Mouse (Mus musculus) heart, adult 9 months (tissue): ENCODE data around the gene Tchh.

ENCODE experiments used
- DNase-seq, 2 experiments: peaks; one replicate each; pipeline ENCODE4 v3.0.0; 2022; ENCODE audit warnings: low spot score in 2 of 2

The Tchh gene

GRCm38 (mm10) chr3:93442030-93442429 lies at the start of gene Tchh:
TSS of gene Tchh (plus strand) at chr3:93442330.
- DNase-seq = no peak

GRCm38 (mm10) chr3:93393366-93393765 lies 48.8 kb upstream of the Tchh start, which contains the start of gene Rptn:
TSS of gene Rptn (plus strand) at chr3:93393699.
- DNase-seq = no peak

- no peak for DNase-seq
Observed at GRCm38 (mm10) chr3:93403936-93404335, 38.2 kb upstream of the Tchh start.

DNA sequence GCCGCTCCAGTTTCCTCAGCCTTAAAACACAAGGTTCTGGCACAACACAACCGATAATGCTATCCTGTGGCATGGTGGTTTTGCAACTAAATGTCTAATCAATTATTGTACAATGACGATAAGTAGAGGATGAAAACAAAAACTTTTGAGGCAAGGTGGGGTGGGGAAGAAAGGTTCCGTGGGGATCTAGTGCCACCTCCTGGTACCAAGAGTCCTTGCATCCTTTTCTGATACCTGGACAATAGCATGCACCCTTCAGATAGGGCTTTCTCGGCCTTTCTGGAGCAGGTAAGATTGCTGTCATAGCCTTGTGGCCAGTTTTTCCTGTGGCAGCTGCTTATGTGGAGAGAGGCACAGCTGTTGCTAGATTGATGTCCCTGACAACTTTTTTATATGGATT lies 35.1 kb upstream of the Tchh start:
- no peak for DNase-seq

- no peak for DNase-seq
Observed at GRCm38 (mm10) chr3:93411905-93412304, 30.2 kb upstream of the Tchh start.

- DNase-seq = no peak
Observed at GRCm38 (mm10) chr3:93431673-93432072, 10.5 kb upstream of the Tchh start.

GRCm38 (mm10) chr3:93443501-93444101 lies 1.5 kb downstream of the Tchh start:
- DNase-seq = peak in 1 of 2 experiments; percentile 12

GRCm38 (mm10) chr3:93444343-93445164 lies 2.4 kb downstream of the Tchh start:
- DNase-seq = peak; percentile 52 to 65

- peak in 1 of 2 experiments; percentile 5 for DNase-seq
Observed at GRCm38 (mm10) chr3:93445165-93445705, 3.1 kb downstream of the Tchh start.

DNA sequence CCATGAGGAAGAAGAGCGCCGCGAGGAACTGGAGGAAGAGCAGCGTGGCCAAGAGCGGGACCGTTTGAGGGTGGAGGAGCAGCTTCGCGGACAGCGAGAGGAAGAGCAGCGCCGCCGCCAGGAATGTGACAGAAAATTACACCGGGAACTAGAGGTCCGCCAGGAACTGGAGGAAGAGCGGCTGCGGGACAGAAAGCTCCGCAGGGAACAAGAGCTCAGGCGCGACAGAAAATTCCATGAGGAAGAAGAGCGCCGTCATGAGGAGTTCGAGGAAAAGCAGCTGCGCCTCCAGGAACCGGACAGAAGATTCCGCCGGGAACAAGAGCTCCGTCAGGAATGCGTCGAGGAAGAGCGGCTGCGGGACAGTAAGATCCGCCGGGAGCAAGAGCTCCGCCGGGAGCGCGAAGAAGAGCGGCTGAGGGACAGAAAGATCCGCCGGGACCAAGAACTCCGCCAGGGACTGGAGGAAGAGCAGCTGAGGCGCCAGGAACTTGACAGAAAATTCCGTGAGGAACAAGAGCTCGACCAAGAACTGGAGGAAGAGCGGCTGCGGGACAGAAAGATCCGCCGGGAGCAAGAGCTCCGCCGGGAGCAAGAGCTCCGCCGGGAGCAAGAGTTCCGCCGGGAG lies 4.1 kb downstream of the Tchh start:
- DNase-seq = peak in 1 of 2 experiments; percentile 1

DNA sequence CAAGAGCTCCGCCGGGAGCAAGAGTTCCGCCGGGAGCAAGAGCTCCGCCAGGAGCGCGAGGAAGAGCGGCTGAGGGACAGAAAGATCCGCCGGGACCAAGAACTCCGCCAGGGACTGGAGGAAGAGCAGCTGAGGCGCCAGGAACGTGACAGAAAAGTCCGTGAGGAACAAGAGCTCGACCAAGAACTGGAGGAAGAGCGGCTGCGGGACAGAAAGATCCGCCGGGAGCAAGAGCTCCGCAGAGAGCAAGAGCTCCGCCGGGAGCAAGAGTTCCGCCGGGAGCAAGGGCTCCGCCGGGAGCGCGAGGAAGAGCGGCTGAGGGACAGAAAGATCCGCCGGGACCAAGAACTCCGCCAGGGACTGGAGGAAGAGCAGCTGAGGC lies 4.6 kb downstream of the Tchh start:
- peak in 1 of 2 experiments; percentile 0 for DNase-seq

DNA sequence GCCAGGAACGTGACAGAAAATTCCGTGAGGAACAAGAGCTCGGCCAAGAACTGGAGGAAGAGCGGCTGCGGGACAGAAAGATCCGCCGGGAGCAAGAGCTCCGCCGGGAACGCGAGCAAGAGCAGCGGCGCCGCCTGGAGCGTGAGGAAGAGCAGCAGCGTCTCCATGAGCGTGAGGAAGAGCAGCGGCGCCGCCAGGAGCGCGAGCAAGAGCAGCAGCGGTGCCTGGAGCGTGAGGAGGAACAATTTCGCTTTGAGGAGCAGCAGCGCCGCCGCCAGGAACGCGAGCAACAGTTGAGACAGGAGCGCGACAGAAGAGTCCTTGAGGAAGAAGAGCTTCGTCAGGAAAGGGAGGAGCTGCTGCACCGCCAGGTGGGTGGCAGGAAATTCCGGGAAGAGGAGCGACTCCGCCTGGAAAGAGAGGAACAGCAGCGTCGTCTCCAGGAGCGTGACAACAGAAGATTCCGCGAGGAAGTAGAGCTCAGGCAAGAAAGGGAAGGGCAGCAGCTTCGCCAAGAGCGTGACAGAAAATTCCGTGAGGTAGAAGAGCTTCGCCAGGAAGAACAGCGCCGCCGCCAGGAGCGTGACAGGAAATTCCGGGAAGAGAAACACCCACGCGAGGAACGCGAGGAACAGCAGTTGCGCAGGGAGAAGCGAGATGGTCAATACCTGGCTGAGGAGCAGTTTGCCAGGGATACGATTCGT lies 5.2 kb downstream of the Tchh start:
- DNase-seq = peak; percentile 9 to 36

DNA sequence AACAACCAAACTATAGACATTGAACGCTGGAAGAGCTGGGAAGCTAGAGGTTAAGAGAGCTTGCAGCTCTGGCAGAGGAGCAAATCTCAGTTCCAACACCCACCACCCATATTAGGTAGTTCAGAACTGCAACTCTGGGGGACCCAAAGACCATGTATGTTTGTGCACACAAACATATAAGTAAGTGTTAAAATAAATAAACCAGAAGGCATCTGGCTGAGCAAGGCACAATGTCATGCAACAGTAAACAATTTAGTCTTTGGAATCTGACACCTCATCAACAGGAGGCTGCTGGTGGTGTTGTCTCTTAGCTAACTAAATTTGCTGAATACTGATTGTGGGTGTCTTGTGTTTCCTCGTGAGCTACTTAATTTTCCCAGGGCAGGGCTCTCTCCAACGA lies 24.4 kb downstream of the Tchh start:
- DNase-seq = no peak

- DNase-seq = no peak
Observed at GRCm38 (mm10) chr3:93467130-93467529, 25.0 kb downstream of the Tchh start.

DNA sequence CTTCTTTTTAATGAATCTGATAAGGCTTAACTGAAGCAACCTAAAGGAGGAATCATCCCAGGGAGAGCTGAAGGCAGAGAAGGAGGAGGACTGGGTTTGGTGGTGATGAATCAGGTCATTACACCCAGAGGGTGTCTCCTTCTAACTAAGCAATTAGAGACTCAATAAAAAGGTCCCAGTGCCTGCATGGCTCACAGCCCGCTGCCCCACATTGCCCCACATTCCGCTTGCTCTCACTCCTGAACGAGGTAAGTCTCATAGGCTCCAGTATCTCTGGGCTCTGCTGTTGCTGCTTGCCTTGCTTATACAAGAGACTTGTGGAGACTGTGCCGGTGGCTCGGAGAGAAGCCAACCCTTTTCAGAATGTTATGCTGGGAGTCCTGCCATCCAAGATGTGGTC lies 26.4 kb downstream of the Tchh start, which contains the start of gene Tchhl1:
Tchhl1 (plus strand) TSS at position 194 of the 400 bp plus-strand sequence.
- no peak for DNase-seq

DNA sequence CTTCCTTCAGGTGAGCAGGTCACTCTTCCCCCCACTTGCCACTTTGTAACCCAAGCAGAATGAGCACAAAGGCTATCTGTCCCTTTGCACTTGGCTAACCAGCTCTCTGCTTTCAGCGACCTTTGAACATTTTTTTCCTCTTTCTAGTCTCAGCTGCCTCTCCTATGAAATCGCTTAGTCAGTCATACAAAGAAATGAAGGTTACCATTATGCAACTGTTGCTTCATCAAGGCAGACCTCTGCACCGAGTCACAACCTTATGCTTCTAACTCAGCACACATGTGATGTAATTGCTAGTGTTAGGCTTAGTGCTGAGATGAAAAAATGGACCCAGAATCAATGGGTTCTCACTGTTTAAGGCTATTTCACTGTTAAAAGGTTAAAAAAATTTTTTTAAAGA lies 27.5 kb downstream of the Tchh start:
- DNase-seq = no peak

DNA sequence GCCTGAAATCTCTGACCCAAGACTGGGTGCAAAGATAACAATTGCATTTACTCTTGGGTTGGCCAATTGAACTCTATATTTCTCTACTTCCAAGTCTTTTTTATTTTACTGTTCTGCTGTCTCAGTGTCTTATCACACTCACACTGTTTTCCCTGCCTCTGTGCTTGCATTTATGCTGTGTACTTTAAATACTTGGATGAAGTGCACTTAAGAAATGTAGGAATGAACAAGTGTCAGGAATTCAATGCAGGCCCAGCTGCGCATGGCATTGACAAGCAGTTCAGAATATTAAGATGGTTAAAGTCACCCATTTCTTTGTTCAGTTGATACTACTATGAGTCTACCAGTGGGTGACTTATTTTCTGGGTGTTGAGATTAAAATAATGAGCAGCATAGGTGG lies 37.9 kb downstream of the Tchh start:
- DNase-seq = no peak

DNA sequence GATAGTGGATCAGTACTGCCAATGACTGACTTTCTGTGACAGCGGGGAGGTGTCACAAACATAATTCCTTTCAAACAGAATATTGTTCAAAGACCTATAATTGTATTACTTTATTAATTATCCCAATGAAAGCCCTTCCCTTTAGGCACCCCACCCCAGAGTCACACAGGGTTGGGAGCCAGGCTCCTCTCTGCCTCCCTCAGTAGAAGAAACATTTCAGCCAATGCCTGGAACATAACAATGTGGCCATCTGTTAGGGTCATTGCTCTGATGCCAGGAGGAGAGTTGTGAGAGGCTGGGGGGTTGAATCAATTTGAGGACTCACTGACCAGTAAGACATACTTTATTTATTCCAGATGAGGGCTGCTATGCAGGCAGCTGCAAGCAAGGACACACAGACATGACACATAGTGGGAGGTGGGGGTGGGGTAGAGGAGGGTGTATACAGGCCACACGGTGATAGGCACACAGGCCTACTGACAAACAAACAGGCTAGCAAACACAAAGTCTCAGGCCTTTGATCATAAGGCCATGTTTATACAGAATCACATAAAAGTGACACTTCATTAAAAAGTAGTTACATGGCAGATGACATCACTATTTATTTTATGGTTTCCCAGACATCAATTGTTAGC lies 40.0 kb downstream of the Tchh start:
- DNase-seq = no peak

DNA sequence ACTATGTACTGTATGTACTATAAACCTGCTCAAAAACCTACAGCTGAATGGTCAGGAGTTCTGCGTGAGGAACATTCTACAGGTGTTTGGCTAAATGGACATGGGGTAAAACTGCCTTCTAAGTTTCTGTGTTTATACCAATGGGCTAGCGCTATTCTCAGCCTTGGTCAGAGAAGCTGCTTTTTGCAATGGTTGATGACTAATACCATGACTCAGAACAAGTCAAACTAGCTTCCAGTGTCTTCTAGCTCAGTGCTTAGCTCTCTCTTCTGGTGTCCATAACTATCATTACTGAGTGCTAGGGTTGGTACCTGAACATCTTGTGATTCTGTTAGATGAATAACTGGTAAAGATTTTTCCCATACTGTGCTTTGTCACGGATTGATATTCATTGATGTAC lies 43.5 kb downstream of the Tchh start:
- no peak for DNase-seq

DNA sequence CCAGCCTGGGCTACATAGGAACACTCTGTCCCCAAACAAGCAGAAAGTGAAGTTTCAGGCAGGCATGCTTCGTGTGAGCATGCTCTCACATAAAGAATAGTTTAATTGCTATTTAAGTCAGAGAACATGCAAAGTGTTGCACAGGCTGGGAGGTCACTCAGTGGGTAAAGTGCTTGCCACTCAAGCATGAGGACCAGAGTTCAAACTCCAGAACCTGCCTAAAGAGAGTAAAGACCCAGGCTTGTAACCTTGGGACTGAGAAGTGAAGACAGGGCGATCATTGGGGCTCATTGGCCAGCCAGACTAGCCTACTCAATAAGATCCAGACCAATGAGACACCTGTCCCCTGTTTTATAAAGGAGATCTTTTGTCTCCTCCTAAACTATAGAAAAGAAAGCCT lies 46.4 kb downstream of the Tchh start:
- DNase-seq = no peak

DNA sequence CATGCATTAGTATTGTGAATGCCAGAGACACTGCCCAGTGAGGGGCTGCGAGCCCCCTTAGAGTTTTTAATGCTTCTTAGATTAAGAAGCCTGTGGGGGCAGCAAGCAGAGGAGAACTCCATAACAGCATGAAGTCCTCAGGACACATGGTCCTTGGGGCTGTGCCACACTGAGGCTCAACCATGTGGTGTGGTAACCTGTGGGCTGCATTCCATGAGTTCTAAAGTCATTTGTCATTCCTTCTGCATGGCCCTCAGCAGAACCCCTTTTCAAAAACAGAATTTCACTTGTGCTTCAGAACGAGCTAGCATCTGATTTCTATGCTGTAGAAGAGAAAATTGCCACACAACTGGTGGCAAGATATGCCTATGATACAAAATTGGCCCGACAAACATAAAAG lies 50.0 kb downstream of the Tchh start:
- no peak for DNase-seq
